Mouse (Mus musculus) spleen, adult 18-20 months (tissue): ENCODE measurements around the gene Bach1.
A peak's percentile ranks its signal among the peaks of the same experiment; 100 is the strongest.

ENCODE experiments used
- DNase-seq, 2 experiments: peaks; one replicate each; pipeline ENCODE4 v3.0.0; 2022; ENCODE audit warnings: mixed read lengths in 2 of 2

Gene Bach1

GRCm38 (mm10) chr16:87745192-87745945 is 46.6 kb downstream of the Bach1 start:
- no peak for DNase-seq

DNA sequence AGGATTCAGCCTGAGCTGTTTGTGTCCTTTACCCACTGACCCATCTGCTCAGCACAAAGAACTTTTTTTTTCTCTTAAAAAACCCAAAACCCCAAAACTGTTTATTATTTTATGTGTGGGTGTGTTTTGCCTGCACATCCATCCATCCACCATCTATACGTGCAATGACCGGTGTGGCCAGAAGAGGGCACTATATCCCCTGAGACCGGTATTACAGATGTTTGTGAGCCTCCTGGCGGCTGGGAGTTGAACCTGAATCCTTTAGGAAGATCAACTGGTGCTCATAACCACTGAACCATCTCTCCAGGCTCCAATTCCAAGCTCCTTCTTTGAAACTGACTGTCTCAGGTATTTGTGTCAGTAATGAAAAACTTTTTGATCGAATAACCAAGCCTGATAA is 48.0 kb downstream of the Bach1 start:
- DNase-seq, result peak; percentile 52 to 77

DNA sequence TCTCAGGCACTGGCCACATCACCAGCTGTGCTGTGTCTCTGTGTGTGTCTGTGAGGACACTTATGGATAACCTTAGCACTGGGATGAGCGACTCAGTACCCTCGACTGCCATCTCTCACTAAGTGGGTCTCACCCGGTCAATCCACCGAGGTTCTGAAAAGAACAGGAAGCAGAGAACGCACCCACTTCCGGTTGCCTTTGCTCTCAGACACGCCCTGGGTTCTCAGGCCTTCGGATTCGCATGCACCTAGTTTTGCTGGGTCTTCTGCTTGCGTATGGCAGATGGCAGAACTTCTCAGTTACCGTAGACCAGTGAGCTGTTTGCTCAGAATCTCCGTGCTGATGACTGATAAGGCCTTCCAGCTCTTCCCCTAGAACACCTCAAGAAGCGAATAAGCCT is 52.5 kb downstream of the Bach1 start:
- DNase-seq, result no peak

- DNase-seq, result no peak
Measured at GRCm38 (mm10) chr16:87752482-87752881, 53.7 kb downstream of the Bach1 start.

GRCm38 (mm10) chr16:87754858-87755257 is 56.1 kb downstream of the Bach1 start:
- peak; percentile 29 to 62 for DNase-seq

DNA sequence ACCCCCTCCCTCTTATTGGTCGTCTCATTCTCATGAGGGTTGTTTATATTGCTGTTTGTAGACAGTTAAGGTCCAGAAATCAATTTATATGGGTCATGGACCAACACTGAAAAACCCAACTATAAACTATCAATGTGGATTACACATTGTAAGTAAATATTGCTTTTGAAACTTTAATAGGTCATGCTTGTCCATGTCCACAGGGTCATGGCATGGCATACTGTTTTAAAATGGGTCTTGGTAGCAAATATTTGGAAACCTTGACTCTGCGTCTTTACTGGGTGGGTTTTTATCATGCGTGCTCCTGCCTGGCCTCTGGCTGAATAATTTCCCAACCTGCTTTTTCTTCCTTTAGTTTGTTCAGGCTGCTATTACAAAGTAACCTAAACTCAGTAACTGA is 57.2 kb downstream of the Bach1 start:
- DNase-seq, result no peak

GRCm38 (mm10) chr16:87758016-87758415 is 59.3 kb downstream of the Bach1 start:
- no peak for DNase-seq

DNA sequence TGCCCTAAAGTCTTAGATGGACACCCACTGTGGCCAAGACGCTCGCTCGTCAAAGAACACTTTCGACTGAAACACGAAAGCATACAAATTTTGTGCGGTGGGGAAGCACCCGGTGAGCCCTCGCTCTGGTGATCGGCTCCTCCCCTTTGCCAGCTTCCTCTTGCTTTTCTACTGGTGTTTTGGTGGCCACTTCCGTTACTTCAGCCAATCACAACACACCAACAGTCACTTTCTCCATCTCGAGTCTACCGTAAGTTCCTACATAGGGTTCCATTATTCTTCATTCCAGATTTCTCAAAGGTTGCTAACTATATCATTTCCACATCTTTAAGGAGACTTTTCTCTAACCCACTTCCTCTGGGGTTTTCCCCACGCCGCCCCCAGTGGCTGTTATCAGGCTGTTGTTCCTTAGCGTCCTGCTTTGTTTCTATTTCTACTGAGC is 65.9 kb downstream of the Bach1 start:
- no peak for DNase-seq

GRCm38 (mm10) chr16:87765984-87766383 is 67.2 kb downstream of the Bach1 start:
- no peak for DNase-seq

GRCm38 (mm10) chr16:87770576-87770975 is 71.8 kb downstream of the Bach1 start:
- no peak for DNase-seq

DNA sequence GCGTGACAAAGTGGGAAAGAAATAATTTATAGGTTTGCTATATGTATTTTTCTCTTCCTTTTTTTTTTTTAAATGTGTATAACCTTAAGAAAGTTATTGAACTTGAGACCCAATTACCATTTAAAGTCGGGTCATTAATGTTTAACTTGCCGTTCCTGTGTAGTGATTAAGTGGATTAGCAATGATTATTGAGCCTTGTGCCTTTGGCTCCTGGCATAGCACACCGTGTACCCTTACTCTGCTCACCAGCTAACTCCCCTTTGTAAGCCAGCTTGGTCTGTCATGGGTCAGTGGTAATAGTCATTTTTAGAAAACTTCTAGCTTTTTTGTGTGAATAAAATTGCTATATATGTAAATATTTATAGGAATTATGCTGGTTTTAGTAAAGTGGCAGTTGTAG is 73.2 kb downstream of the Bach1 start:
- DNase-seq, result no peak

- DNase-seq, result peak in 1 of 2 experiments; percentile 25
Measured at GRCm38 (mm10) chr16:87774398-87774797, 75.7 kb downstream of the Bach1 start.

DNA sequence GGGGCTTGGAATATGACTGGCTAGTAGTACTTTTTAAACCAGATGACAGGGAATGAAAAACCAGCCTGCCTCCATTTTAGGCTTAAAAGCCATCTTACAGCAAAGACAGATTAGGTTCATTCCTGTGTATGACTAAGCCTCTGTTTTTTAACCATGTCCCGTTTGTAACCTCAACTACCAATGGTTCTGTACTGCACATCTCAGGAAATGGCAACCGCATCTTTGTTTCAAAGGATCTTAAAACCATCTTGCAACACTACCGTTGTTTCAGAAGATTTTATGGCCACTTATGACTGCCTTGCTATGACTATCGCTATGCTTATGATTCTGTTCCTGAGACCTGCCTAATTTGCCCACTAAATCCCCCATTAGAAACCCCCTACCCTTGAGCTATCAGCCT is 78.6 kb downstream of the Bach1 start:
- DNase-seq, result no peak

- DNase-seq, result no peak
Measured at GRCm38 (mm10) chr16:87781637-87782036, 82.9 kb downstream of the Bach1 start.
